Mouse (Mus musculus) midbrain, embryonic 14.5 days (tissue): Measurements from ENCODE around the gene Wnt9a. TPM values are rescaled to one million over a fixed set of nuclear protein-coding genes. Genes with fewer than 3 reads are reported as not detected.
A peak's percentile ranks its signal among the peaks of the same experiment; 100 is the strongest.
"Not testable (repeated sequence)": the region's sequence is repeated elsewhere in the genome, so short reads cannot be mapped to it uniquely, and the experiment has no call there.

Source experiments
- ATAC-seq: fragments of 200-750 bp; cut with Nextera tagmentation; 2 replicates; pipeline ENCODE4 v1.8.0; 2017; ENCODE audit warnings: moderate number of reproducible peaks, moderate library complexity; ENCODE audit not compliant: low FRiP score, low TSS enrichment
- DNase-seq: peaks from one replicate; pipeline ENCODE4 v3.0.0-alpha.2; 2015
- H3K27ac ChIP-seq: fragments of 300-500 bp; sonication (generic); replicated peaks from 2 replicates; pipeline ENCODE4 v1.5.1; 2014; ENCODE audit warnings: mild to moderate bottlenecking, low read depth, low read length, moderate library complexity
- H3K27me3 ChIP-seq: fragments of 300-500 bp; sonication (generic); 2 replicates; pipeline ENCODE4 v1.6.1; 2014; ENCODE audit warnings: low read length, control low read depth, mixed read lengths; ENCODE audit not compliant: control insufficient read depth, insufficient read depth
- H3K36me3 ChIP-seq: fragments of 300-500 bp; sonication (generic); 2 replicates; pipeline ENCODE4 v1.6.1; 2014; ENCODE audit warnings: low read length, control low read depth; ENCODE audit not compliant: control insufficient read depth, insufficient read depth
- H3K4me1 ChIP-seq: fragments of 300-500 bp; sonication (generic); 2 replicates; pipeline ENCODE4 v1.6.1; 2014; ENCODE audit warnings: mild to moderate bottlenecking, antibody characterized with exemption, low read length, control low read depth; ENCODE audit not compliant: control insufficient read depth, insufficient read depth
- H3K4me2 ChIP-seq: fragments of 300-500 bp; sonication (generic); 2 replicates; pipeline ENCODE4 v1.6.1; 2014; ENCODE audit warnings: mild to moderate bottlenecking, low read length, moderate library complexity
- H3K4me3 ChIP-seq: fragments of 300-500 bp; sonication (generic); replicated peaks from 2 replicates; pipeline ENCODE4 v1.5.1; 2014; ENCODE audit warnings: low read depth, low read length
- H3K9ac ChIP-seq: fragments of 300-500 bp; sonication (generic); replicated peaks from 2 replicates; pipeline ENCODE4 v1.6.1; 2014; ENCODE audit warnings: mild to moderate bottlenecking, low read length, moderate library complexity
- H3K9me3 ChIP-seq: fragments of 300-500 bp; sonication (generic); 2 replicates; pipeline ENCODE4 v1.6.1; 2016; ENCODE audit warnings: low read length, control low read depth, mixed read lengths; ENCODE audit not compliant: control insufficient read depth
- WGBS: fragments of 180-500 bp; shearing (Covaris S2); extraction: QIAGEN DNeasy Blood & Tissue Kit; methylation state at CpG from one replicate; pipeline ENCODE4 v1.1.7; 2014; 5-methylcytosine and 5-hydroxymethylcytosine counted together
- polyA plus RNA-seq: library from polyadenylated mRNA; unstranded; fragments of >200 nt; fragmentation: Nextera tagmentation; extraction: Ambion mirVana; gene quantifications from 2 replicates; pipeline ENCODE4 v1.2.1, GENCODE M21; 2014

Wnt9a gene
- polyA plus RNA-seq, 1 experiment from 2014 or later: 1.6 TPM

- no peak overlapping the region for H3K4me2 ChIP-seq
- WGBS: 12% methylated on average over 7 of the region's 7 CpGs
These were observed 8.8 kb upstream of the Wnt9a start for GRCm38 (mm10) chr11:59297941-59298340.

GRCm38 (mm10) chr11:59300185-59300584, 6.5 kb upstream of the Wnt9a start:
- Histone ChIP-seq H3K4me2 (no peak overlapping the region), H3K4me3 (no peak overlapping the region), H3K4me1 (no peaks in the 10 kb centered on the region), H3K27ac (no peak overlapping the region), H3K36me3 (no peaks in the 10 kb centered on the region), H3K9ac (no peak overlapping the region), H3K27me3 (peaks cover 30% of the 10 kb centered on the region), H3K9me3 (no peaks in the 10 kb centered on the region)
- 27% methylated on average over 3 of the region's 3 CpGs for WGBS
- DNase-seq (peak; percentile 58), ATAC-seq (no peak)

More at GRCm38 (mm10) chr11:59297941-59298340, 8.8 kb upstream of the Wnt9a start:
- ATAC-seq (no peak), DNase-seq (peak; percentile 86)
- Histone ChIP-seq H3K27me3 (peaks cover 21% of the 10 kb centered on the region), H3K36me3 (no peaks in the 10 kb centered on the region), H3K4me3 (no peak overlapping the region), H3K4me1 (no peaks in the 10 kb centered on the region), H3K9ac (no peak overlapping the region), H3K9me3 (no peaks in the 10 kb centered on the region), H3K27ac (no peak overlapping the region)

- H3K4me3 ChIP-seq, H3K4me2 ChIP-seq, H3K9me3 ChIP-seq, H3K9ac ChIP-seq, H3K27ac ChIP-seq, H3K36me3 ChIP-seq, H3K4me1 ChIP-seq, ATAC-seq, DNase-seq: not testable (repeated sequence)
- H3K27me3 ChIP-seq: peaks cover 39% of the 10 kb centered on the region
- 72% methylated on average over 2 of the region's 2 CpGs for WGBS
These were observed 5.7 kb upstream of the Wnt9a start for GRCm38 (mm10) chr11:59301053-59301452.

GRCm38 (mm10) chr11:59302700-59303569, 3.8 kb upstream of the Wnt9a start:
- Histone ChIP-seq H3K4me2 (no peak overlapping the region), H3K9ac (no peak overlapping the region), H3K9me3 (no peaks in the 10 kb centered on the region), H3K4me1 (peaks cover 17% of the 10 kb centered on the region; the same call in 1 of the 2 replicates), H3K4me3 (no peak overlapping the region), H3K27ac (no peak overlapping the region), H3K36me3 (no peaks in the 10 kb centered on the region), H3K27me3 (peaks cover 55% of the 10 kb centered on the region)
- ATAC-seq (peak; percentile 67), DNase-seq (peak; percentile 90)
- 23% methylated on average over 10 of the region's 10 CpGs for WGBS

- no peak overlapping the region for H3K4me3 ChIP-seq
- peaks cover 73% of the 10 kb centered on the region for H3K27me3 ChIP-seq
- no peak overlapping the region for H3K27ac ChIP-seq
- no peak overlapping the region for H3K9ac ChIP-seq
- H3K4me1 ChIP-seq: peaks cover 26% of the 10 kb centered on the region
- 54% methylated on average over 22 of the region's 22 CpGs for WGBS
- no peak for ATAC-seq
- DNase-seq: no peak
- H3K9me3 ChIP-seq: no peaks in the 10 kb centered on the region
- H3K36me3 ChIP-seq: no peaks in the 10 kb centered on the region
- H3K4me2 ChIP-seq: no peak overlapping the region
These were observed 1.5 kb upstream of the Wnt9a start for GRCm38 (mm10) chr11:59305008-59305820.

- Histone ChIP-seq H3K9ac (no peak overlapping the region), H3K27me3 (peaks cover 79% of the 10 kb centered on the region), H3K9me3 (no peaks in the 10 kb centered on the region), H3K4me1 (peaks cover 26% of the 10 kb centered on the region), H3K4me2 (peak overlapping the region; percentile 78), H3K4me3 (no peak overlapping the region), H3K36me3 (no peaks in the 10 kb centered on the region), H3K27ac (no peak overlapping the region)
- 3% methylated on average over 10 of the region's 10 CpGs for WGBS
- DNase-seq (peak; percentile 34), ATAC-seq (no peak)
These were observed 910 bp upstream of the Wnt9a start for GRCm38 (mm10) chr11:59305821-59306215.

- H3K9ac ChIP-seq: peak overlapping the region; percentile 51
- peak overlapping the region; percentile 46 for H3K4me3 ChIP-seq
- ATAC-seq: no peak
- DNase-seq: peak; percentile 85
- no peaks in the 10 kb centered on the region for H3K9me3 ChIP-seq
- peaks cover 26% of the 10 kb centered on the region for H3K4me1 ChIP-seq
- 2% methylated on average over 45 of the region's 45 CpGs for WGBS
- no peaks in the 10 kb centered on the region for H3K36me3 ChIP-seq
- peaks cover 88% of the 10 kb centered on the region for H3K27me3 ChIP-seq
- peak overlapping the region; percentile 78 for H3K4me2 ChIP-seq
- no peak overlapping the region for H3K27ac ChIP-seq
These were observed 865 bp downstream of the Wnt9a start for GRCm38 (mm10) chr11:59307422-59308163.

- Histone ChIP-seq H3K4me2 (peak overlapping the region; percentile 33), H3K9me3 (no peaks in the 10 kb centered on the region), H3K9ac (no peak overlapping the region), H3K27ac (no peak overlapping the region), H3K36me3 (no peaks in the 10 kb centered on the region), H3K4me3 (0 out of 2 replicates have a peak overlapping the region, but pooled peaks have one; percentile 46), H3K27me3 (peaks cover 91% of the 10 kb centered on the region), H3K4me1 (peaks cover 26% of the 10 kb centered on the region)
- DNase-seq: no peak
- no peak for ATAC-seq
- 17% methylated on average over 12 of the region's 12 CpGs for WGBS
These were observed 1.4 kb downstream of the Wnt9a start for GRCm38 (mm10) chr11:59308164-59308542.
